Mouse (Mus musculus) liver, adult 2 months (tissue): ENCODE measurements at regions not wholly inside any gene's neighbourhood (a gene's known extent, or its start where the extent isn't known, plus 50 kb on each side); places are given as distances from the start of the nearest gene placed in this dataset.

ENCODE experiments used
- CTCF ChIP-seq: fragments of 200-500 bp; IDR thresholded peaks from 2 replicates; pipeline ENCODE4 v1.5.1; 2011; ENCODE audit warnings: low read depth, low read length, control low read depth
- POLR2A ChIP-seq: fragments of 200-500 bp; IDR thresholded peaks from 2 replicates; pipeline ENCODE4 v1.6.1; 2011; ENCODE audit warnings: low read length, control low read depth; ENCODE audit not compliant: insufficient read depth; ENCODE audit errors: extremely low read depth

GRCm38 (mm10) chr10:125900562-125900961 lies 65.4 kb upstream of the Lrig3 start:
- TF ChIP-seq POLR2A = no peak
- TF ChIP-seq CTCF = no peak
